Mouse (Mus musculus): ENCODE measurements around the gene Slc17a2.

DNA sequence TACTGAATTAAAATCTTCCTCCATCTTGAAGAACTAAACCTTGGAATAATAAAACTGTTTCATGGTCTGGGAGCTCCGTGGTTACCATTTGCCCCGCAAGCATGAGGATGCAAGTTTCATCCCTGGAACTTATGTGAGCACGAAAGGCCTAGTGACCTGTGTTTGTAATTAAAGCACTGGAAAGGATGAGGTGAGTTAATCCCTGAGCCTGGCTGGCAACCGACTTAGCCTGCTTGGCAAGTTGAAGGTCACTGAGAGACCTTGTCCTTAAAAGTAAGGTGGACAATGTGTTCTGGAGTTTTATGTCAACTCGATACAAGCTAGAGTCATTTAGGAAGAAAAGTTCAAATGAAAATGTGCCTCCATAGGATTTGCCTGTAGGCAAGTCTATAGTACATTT, 28.0 kb downstream of the Slc17a2 start:
- TF ChIP-seq POLR2A (IDR thresholded peaks at IDR 0.05; ENCODE audit: low read depth, low read length): no peak
- no peak for TF ChIP-seq CTCF (IDR thresholded peaks at IDR 0.05; ENCODE audit: extremely low read depth, insufficient read depth, insufficient read length, insufficient replicate concordance)
